Mouse (Mus musculus): ENCODE results near the gene Fignl1. TPM values are rescaled to one million over a fixed set of nuclear protein-coding genes. Genes with fewer than 3 reads are reported as not detected.

The Fignl1 gene
- polyA plus RNA-seq, 1 experiment from 2014 or later = 76.3 TPM

DNA sequence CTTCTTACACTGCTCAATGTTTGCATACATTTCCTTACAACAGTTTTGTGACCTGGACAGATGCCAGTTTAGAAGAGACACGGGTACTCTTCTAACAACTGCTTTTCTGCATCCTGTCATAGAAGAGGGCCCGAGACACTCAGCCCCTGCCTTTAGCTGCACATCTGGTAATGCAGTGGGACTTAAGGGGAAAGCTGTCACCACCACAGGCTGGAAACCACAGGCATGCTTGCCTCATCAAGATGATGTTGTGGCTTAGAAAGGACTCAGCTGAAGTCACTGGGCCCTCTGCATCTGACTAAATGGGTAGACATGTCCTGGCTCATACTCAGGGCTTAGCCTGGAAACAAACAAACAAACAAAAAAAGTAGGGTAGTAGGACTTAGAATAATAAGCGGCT lies 12.0 kb upstream of the Fignl1 start:
- ATAC-seq (ENCODE audit: low FRiP score) = no peak
- Histone ChIP-seq H3K9me3 (no peaks in the 10 kb centered on the region), H3K9ac (no peak overlapping the region), H3K4me1 (peaks cover 48% of the 10 kb centered on the region), H3K4me2 (no peak overlapping the region), H3K36me3 (replicated peaks) (no peaks in the 10 kb centered on the region), H3K27ac (peak overlapping the region; percentile 89), H3K27me3 (0 out of 2 replicates have a peak, but pooled peaks cover 3% of the 10 kb centered on the region), H3K4me3 (replicated peaks) (no peak overlapping the region)
- WGBS = 71% methylated on average over 3 of the region's 3 CpGs

DNA sequence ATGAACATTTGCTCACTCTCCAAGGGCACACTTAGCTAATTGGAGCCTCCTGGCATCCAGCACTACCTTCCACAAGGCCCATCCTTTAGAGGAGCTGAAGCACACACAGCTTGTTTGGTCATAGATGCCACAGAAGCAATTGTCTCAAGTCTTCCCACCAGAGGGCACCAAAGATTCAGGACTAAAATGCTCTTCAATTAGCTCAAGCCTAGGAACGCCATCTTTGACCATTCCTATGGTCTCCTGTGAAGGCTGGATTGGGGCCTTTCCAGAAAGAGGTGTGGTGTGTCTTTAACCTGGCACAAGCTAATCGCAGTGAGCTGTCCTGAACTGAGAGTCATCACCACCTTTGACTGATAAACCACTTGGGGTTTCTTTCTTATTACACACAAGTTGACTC lies 11.5 kb upstream of the Fignl1 start:
- Histone ChIP-seq H3K36me3 (replicated peaks) (no peaks in the 10 kb centered on the region), H3K9me3 (no peaks in the 10 kb centered on the region), H3K4me1 (peaks cover 46% of the 10 kb centered on the region), H3K27me3 (0 out of 2 replicates have a peak, but pooled peaks cover 3% of the 10 kb centered on the region), H3K9ac (no peak overlapping the region), H3K4me2 (no peak overlapping the region), H3K27ac (peak overlapping the region; percentile 89; the same call in 1 of the 2 replicates), H3K4me3 (replicated peaks) (no peak overlapping the region)
- peak; percentile 44 for ATAC-seq (ENCODE audit: low FRiP score)
- 3% methylated on average over 2 of the region's 2 CpGs for WGBS

DNA sequence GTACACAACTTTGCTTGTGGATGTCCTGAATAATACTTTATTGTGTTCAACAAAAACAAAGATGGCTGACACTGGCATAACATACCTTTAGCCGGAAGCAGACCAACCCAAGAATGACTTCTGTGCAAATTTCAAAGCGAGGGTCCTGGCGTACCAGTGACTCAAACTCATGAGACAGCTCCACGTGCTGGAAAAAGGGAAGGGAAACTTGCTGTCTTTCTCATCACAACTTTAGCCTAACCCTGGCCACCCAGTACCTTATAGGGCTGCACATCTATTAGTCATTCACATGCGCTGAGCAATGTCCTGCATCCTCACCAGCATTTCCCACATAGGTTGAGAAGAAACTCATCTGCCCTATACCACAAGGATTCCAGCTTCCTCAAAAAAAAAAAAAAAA lies 10.4 kb upstream of the Fignl1 start:
- Histone ChIP-seq H3K27me3 (0 out of 2 replicates have a peak, but pooled peaks cover 3% of the 10 kb centered on the region), H3K9me3 (no peaks in the 10 kb centered on the region), H3K4me2 (no peak overlapping the region), H3K9ac (no peak overlapping the region), H3K36me3 (replicated peaks) (no peaks in the 10 kb centered on the region), H3K4me1 (peaks cover 36% of the 10 kb centered on the region), H3K27ac (no peak overlapping the region), H3K4me3 (replicated peaks) (no peak overlapping the region)
- ATAC-seq (ENCODE audit: low FRiP score) = no peak
- WGBS = 88% methylated on average over 5 of the region's 5 CpGs

DNA sequence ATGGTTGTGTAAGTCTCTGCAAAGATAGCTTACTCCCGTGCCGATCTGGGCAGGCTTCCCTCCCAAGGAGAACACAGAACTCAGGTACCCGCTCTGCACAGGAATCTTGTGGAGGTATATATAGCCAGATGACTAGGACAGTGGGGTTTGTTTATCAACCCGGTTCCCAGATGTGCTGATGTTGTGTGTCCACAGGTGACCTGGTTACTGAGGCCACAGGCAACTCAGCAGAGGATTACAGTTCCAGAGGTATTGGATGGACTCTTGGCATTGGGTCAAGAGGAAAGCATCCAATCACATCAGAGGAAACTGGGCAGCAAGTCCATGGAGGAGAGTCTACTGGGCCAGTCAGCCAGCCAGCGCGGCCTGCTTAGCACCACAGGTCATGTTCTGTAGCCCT lies 10.0 kb upstream of the Fignl1 start:
- Histone ChIP-seq H3K27ac (no peak overlapping the region), H3K4me2 (no peak overlapping the region), H3K9ac (no peak overlapping the region), H3K9me3 (no peaks in the 10 kb centered on the region), H3K36me3 (replicated peaks) (no peaks in the 10 kb centered on the region), H3K4me1 (peaks cover 32% of the 10 kb centered on the region), H3K27me3 (0 out of 2 replicates have a peak, but pooled peaks cover 3% of the 10 kb centered on the region), H3K4me3 (replicated peaks) (no peak overlapping the region)
- 91% methylated on average over 6 of the region's 6 CpGs for WGBS
- no peak for ATAC-seq (ENCODE audit: low FRiP score)

DNA sequence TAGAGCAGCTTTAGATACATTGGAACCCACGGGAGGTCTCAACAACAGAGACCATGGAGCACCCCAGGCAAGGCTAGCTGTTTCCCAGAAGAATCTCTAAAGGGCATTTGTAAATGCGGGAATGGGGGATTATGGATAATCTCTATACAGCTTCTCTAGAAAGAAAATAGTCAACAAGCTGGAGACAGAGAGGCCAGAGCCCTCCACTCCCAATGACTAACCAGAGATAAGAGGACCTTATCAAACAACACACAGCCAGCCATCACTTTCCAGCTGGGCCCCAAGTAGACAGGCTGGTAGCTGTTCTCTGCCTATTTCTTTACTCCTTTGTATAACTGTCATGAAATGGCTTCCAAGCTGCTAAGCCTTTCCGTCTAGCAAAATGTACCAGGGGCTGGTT lies 7.0 kb upstream of the Fignl1 start:
- H3K27ac ChIP-seq = no peak overlapping the region
- 56% methylated on average over 3 of the region's 3 CpGs for WGBS
- H3K9ac ChIP-seq = no peak overlapping the region
- peaks cover 4% of the 10 kb centered on the region for H3K4me1 ChIP-seq
- no peak overlapping the region for H3K4me2 ChIP-seq
- H3K9me3 ChIP-seq = no peaks in the 10 kb centered on the region
- 0 out of 2 replicates have a peak, but pooled peaks cover 3% of the 10 kb centered on the region for H3K27me3 ChIP-seq
- H3K4me3 ChIP-seq (replicated peaks) = no peak overlapping the region
- H3K36me3 ChIP-seq (replicated peaks) = no peaks in the 10 kb centered on the region
- no peak for ATAC-seq (ENCODE audit: low FRiP score)

DNA sequence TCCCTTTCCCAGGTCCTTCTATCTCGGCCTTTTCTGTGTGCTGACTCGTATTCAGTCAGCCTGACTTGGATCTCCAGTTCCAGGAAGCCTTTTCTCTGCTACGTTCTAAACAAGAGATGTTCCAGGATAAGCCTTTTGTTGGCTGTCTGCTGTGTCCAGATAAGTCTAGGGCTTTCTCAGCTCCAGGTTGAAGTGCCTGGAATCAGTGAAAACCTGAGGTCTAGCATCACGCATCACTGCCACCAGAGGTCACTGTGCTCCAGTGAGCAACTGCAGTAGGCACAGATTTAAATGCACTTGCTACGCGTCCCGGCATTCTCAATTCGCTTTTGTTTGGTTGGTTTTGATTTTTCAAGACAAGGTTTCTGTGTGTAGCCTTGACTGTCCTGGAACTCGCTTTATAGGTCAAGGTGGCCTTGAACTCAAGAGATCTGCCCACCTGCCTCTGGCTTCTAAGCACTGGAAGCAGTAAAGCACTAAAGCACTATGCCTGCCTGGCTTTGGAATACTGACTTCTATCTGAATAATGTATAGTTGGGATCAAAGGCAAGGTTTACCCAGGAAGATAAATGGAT lies 3.2 kb upstream of the Fignl1 start:
- Histone ChIP-seq H3K4me3 (replicated peaks) (no peak overlapping the region), H3K9ac (no peak overlapping the region), H3K27ac (no peak overlapping the region), H3K36me3 (replicated peaks) (no peaks in the 10 kb centered on the region), H3K27me3 (no peaks in the 10 kb centered on the region), H3K4me2 (peak overlapping the region; percentile 31), H3K4me1 (peaks cover 13% of the 10 kb centered on the region), H3K9me3 (no peaks in the 10 kb centered on the region)
- peak; percentile 24; the same call in 1 of the 2 replicates for ATAC-seq (ENCODE audit: low FRiP score)
- WGBS = 20% methylated on average over 9 of the region's 9 CpGs

DNA sequence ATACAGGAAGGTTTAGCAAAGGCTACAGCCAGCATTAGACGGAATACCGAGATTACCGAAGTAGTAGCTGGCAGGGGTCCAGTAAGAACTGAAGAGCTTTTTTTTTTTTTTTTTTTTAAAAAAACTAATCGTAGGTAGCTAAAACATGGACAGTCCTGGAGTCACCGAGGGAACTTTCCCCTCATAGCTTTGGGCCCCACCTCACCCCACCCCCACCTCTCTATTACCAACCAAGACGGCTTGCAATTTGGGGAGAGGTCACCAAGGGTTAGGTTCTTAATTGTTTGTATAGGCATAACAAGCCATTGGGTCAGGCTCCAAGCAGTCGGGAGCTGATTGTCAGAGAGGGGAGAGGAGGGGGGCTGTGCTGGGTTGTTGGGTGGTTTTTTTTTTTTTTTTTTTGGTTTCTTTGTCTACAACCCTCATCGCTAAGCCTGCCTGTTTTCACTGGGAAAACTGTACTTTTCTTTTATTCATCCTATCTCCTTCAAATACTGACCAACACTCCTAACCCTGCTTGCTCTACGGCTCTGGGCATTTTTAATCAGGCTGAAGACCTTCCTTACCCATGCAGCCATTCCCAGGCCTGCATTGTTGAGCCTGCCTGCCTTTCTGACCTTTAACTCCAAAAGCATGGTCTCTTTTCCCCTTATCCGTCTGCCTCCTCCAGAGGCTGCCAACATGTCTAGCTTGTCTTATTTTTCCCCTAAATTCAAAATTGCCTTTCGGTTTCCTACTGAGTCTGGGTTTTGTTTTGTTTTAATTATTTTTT lies 828 bp upstream of the Fignl1 start:
- Histone ChIP-seq H3K27me3 (no peaks in the 10 kb centered on the region), H3K4me1 (peaks cover 13% of the 10 kb centered on the region), H3K36me3 (replicated peaks) (peaks cover 7% of the 10 kb centered on the region), H3K27ac (peak overlapping the region; percentile 98), H3K4me3 (replicated peaks) (peak overlapping the region; percentile 60), H3K4me2 (peak overlapping the region; percentile 74), H3K9ac (peak overlapping the region; percentile 80), H3K9me3 (no peaks in the 10 kb centered on the region)
- peak; percentile 36 for ATAC-seq (ENCODE audit: low FRiP score)
- WGBS = under 1% methylated on average over 11 of the region's 11 CpGs

DNA sequence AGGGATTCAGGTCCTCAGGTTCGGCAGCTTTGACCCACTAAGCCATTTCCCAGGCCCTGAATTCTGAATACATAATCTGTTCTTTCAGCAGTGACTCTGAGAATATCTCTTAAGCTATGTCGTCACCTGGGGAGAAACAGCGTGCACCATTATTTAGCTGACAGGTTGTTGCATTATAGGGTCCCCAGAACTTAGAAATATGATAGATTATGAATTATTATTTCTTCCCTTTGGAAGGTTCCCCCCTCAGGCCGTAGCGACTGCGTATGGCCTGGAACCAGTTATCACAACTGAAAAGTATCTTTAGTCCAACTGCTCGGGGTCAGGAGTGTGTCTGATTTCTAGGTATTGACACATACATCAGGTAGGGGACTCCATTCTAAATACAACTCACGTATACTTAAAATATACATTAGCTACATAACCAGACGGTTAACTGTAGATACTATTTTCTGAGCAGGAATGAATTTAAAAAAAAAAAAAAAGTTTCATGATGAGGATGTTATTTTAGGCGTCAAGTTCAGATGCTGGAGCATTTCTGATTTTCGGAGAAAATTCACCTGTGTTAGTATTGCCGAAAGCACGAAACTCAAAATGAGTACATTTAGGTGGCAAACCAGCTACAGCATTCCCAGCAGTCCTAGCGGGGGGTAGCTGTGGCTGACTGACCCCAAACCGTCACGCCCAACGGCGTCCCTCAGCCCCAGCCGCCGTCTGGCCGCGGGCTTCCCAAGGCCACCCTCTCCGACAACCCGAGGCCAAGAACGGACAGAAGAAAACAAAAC lies 535 bp downstream of the Fignl1 start:
- H3K27ac ChIP-seq = peak overlapping the region; percentile 98
- 10% methylated on average over 25 of the region's 25 CpGs for WGBS
- no peaks in the 10 kb centered on the region for H3K9me3 ChIP-seq
- H3K4me1 ChIP-seq = peaks cover 13% of the 10 kb centered on the region
- peak overlapping the region; percentile 65 for H3K9ac ChIP-seq
- ATAC-seq (ENCODE audit: low FRiP score) = no peak
- peak overlapping the region; percentile 74 for H3K4me2 ChIP-seq
- no peaks in the 10 kb centered on the region for H3K27me3 ChIP-seq
- peaks cover 20% of the 10 kb centered on the region for H3K36me3 ChIP-seq (replicated peaks)
- H3K4me3 ChIP-seq (replicated peaks) = peak overlapping the region; percentile 60

DNA sequence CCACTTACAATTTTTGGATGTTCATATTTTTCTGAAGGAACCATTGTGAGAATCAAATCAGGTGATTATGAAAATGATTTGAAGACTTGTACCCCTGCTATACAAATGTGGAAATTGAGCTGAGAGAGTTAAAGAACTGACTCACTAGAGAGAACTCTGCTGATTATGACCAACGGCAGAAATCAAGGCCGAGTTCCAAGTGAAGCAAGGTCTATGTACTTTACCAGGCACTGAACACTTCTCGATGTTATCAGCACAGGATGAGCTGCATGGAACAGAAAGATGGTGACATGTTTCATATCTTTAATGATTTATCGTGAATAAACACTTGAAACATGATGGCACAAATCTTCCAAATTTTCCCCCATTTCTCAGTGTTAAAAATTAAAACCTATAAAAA lies 2.8 kb downstream of the Fignl1 start:
- Histone ChIP-seq H3K9ac (no peak overlapping the region), H3K9me3 (no peaks in the 10 kb centered on the region), H3K27ac (no peak overlapping the region), H3K4me1 (peaks cover 13% of the 10 kb centered on the region), H3K27me3 (no peaks in the 10 kb centered on the region), H3K4me3 (replicated peaks) (no peak overlapping the region), H3K36me3 (replicated peaks) (peaks cover 40% of the 10 kb centered on the region), H3K4me2 (no peak overlapping the region)
- 95% methylated on average over 4 of the region's 4 CpGs for WGBS
- ATAC-seq (ENCODE audit: low FRiP score) = no peak

DNA sequence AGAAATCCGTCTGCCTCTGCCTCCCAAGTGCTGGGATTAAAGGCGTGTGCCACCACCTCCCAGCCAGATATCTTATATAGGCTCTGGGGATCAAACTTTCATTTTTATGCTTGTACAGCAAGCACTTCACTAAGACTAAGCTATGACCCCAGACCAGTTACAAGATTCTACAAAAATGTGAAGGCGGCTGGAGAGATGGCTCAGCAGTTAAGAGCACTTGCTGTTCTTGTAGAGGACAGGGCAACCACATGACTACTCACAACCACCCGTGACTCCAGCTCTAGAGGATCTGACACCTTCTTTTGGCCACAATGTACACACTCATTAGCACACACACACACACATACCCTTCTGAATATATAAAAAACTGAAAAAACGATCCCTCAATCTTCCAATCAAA lies 4.3 kb downstream of the Fignl1 start:
- Histone ChIP-seq H3K4me2 (no peak overlapping the region), H3K27ac (no peak overlapping the region), H3K4me1 (peaks cover 5% of the 10 kb centered on the region), H3K4me3 (replicated peaks) (no peak overlapping the region), H3K27me3 (no peaks in the 10 kb centered on the region), H3K9me3 (no peaks in the 10 kb centered on the region), H3K9ac (no peak overlapping the region), H3K36me3 (replicated peaks) (peaks cover 42% of the 10 kb centered on the region)
- WGBS = 87% methylated on average over 5 of the region's 5 CpGs
- ATAC-seq (ENCODE audit: low FRiP score) = no peak

DNA sequence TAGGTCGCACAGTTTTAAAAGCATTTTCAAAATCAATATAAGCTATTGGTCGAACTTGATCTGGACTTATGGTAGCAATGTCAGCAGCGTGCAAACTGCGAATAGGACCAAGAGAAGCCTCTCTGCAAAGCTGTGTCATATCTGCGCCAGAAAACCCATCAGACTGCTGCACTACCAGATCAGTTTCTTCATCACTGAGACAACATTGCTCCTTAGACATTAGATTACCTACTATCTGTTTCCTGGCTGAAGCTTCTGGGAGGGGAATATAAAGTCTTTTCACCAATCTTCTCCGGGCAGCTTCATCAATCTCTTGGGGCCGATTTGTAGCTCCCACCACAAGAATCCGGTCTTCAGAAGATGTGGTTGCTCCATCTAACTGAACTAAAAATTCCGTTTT lies 7.7 kb downstream of the Fignl1 start:
- ATAC-seq (ENCODE audit: low FRiP score) = no peak
- no peak overlapping the region for H3K9ac ChIP-seq
- WGBS = 94% methylated on average over 9 of the region's 9 CpGs
- H3K27me3 ChIP-seq = no peaks in the 10 kb centered on the region
- H3K4me2 ChIP-seq = no peak overlapping the region
- no peak overlapping the region for H3K4me3 ChIP-seq (replicated peaks)
- H3K9me3 ChIP-seq = no peaks in the 10 kb centered on the region
- no peaks in the 10 kb centered on the region for H3K4me1 ChIP-seq
- no peak overlapping the region for H3K27ac ChIP-seq
- peaks cover 61% of the 10 kb centered on the region for H3K36me3 ChIP-seq (replicated peaks)

DNA sequence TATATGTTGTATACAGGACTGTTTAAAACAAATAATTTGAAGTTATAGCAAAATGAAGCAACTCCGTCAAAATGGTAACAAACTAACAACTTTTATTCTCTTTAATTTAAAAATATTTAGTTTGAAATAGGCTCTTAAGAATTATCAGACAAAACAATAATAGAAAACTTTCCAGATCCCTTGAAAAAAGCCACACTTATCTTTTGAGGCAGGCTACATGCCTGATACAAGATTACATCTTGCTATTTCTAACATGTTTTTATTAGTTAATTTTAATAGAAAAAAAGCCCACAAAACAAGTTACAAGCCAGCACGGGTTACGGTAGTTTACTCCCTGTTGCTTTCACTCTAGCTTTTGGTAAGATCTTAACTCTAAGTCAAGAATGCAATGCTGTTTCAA lies 8.5 kb downstream of the Fignl1 start:
- Histone ChIP-seq H3K27me3 (no peaks in the 10 kb centered on the region), H3K36me3 (replicated peaks) (peaks cover 56% of the 10 kb centered on the region), H3K9me3 (no peaks in the 10 kb centered on the region), H3K4me2 (no peak overlapping the region), H3K4me3 (replicated peaks) (no peak overlapping the region), H3K4me1 (no peaks in the 10 kb centered on the region), H3K27ac (no peak overlapping the region), H3K9ac (no peak overlapping the region)
- no peak for ATAC-seq (ENCODE audit: low FRiP score)
- 99% methylated on average over 3 of the region's 3 CpGs for WGBS
